Mouse (Mus musculus): ENCODE data around the gene Gm1553. TPM values are rescaled to one million over a fixed set of nuclear protein-coding genes. Genes with fewer than 3 reads are reported as not detected.

The Gm1553 gene
- polyA plus RNA-seq (2015; fragmentation: Nextera tagmentation; extraction: Ambion mirVana) = not detected in 2 replicates

GRCm38 (mm10) chr10:82492518-82492917 lies at the start of gene Gm1553:
Gene Gm1553, minus strand, starts transcription at chr10:82492618.
- Histone ChIP-seq H3K9ac (replicated peaks; ENCODE audit: low read length) (no peak within 1 kb of the TSS), H3K27ac (ENCODE audit: low read length) (no peak within 1 kb of the TSS), H3K36me3 (ENCODE audit: insufficient read depth, low read length) (no peaks in the 10 kb centered on the region), H3K4me2 (replicated peaks; ENCODE audit: low read depth, low read length) (no peak within 1 kb of the TSS), H3K27me3 (ENCODE audit: insufficient read depth, low read length) (no peaks in the 10 kb centered on the region), H3K4me1 (ENCODE audit: insufficient read depth, low read length) (no peaks in the 10 kb centered on the region), H3K9me3 (ENCODE audit: low read length) (no peaks in the 10 kb centered on the region), H3K4me3 (ENCODE audit: low read length) (no peak within 1 kb of the TSS)
- 87% methylated on average over 2 of the region's 2 CpGs for WGBS
- no peak for ATAC-seq (ENCODE audit: low FRiP score, low TSS enrichment)

Other genes starting within 250 kb of the Gm1553 start
- gene 4932415D10Rik, start 176.0 kb downstream of the Gm1553 start, polyA plus RNA-seq (2015; fragmentation: Nextera tagmentation; extraction: Ambion mirVana) = not detected in 2 replicates
- gene Gm4924, start 138.4 kb downstream of the Gm1553 start, polyA plus RNA-seq (2015; fragmentation: Nextera tagmentation; extraction: Ambion mirVana) = 9.4 and 12.1 TPM in 2 replicates
- gene 1190007I07Rik, start 130.6 kb upstream of the Gm1553 start, polyA plus RNA-seq (2015; fragmentation: Nextera tagmentation; extraction: Ambion mirVana) = 43.2 and 45.3 TPM in 2 replicates
- gene Tdg, start 137.2 kb upstream of the Gm1553 start, polyA plus RNA-seq (2015; fragmentation: Nextera tagmentation; extraction: Ambion mirVana) = 158 and 159 TPM in 2 replicates
- 3.0 and 4.1 TPM in 2 replicates for gene Glt8d2, start 198.0 kb upstream of the Gm1553 start, polyA plus RNA-seq (2015; fragmentation: Nextera tagmentation; extraction: Ambion mirVana)
- 30.4 and 33.9 TPM in 2 replicates for gene Hcfc2, start 203.5 kb upstream of the Gm1553 start, polyA plus RNA-seq (2015; fragmentation: Nextera tagmentation; extraction: Ambion mirVana)

All from kidney, embryonic 16.5 days (tissue).